Mouse (Mus musculus): Measurements from ENCODE around the gene Aptx.

The Aptx gene

GRCm38 (mm10) chr4:40702797-40703709, at the start of gene Aptx:
TSS of gene Aptx (minus strand) at chr4:40703194.
- peak; percentile 96 for DNase-seq (ENCODE audit: low read depth, low spot score)

- DNase-seq (ENCODE audit: low read depth, low spot score): no peak
These were observed 32.4 kb upstream of the Aptx start for GRCm38 (mm10) chr4:40735351-40735750.

- DNase-seq (ENCODE audit: low read depth, low spot score): no peak
These were observed 28.3 kb upstream of the Aptx start for GRCm38 (mm10) chr4:40731262-40731661.

GRCm38 (mm10) chr4:40727247-40727646, 24.3 kb upstream of the Aptx start:
- peak; percentile 81 for DNase-seq (ENCODE audit: low read depth, low spot score)

DNA sequence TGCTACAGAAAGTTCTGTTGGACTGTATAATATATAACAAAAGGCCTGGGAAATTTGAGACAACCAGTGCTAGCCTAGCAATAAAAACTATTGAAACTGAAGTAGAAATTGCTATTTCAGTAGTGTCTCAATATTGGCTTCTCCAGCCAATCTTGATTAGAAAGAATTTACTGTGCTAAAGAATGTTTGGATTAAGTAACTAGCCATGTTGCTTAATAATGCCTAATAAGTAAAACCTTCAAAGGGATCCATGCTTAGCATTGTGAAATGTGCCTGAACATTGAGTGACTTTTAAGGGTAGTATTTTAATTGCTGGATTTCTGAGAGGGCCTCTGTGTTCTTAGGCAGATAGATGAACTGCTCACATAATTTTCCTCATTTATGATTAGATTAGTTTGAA, 22.6 kb upstream of the Aptx start:
- DNase-seq (ENCODE audit: low read depth, low spot score): no peak

DNA sequence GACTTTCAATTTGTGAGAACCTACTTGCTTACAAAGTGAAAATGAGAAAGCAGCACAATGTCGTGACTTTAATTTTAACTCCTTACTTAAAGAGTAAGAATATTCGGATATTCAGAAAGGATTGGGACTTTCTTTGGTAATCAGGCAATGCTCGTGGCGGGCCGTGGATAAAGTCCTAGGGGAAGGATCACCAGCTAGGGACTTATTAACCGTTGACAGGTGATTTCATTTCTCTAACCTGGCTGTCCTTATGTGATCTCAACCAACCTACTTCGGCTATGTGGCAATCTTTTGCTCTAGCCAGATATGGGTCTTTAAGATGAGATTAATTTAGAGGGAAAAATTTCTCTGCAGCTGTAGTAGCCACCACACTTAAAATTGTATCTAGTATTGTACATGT, 22.1 kb upstream of the Aptx start:
- DNase-seq (ENCODE audit: low read depth, low spot score): no peak

- DNase-seq (ENCODE audit: low read depth, low spot score): peak; percentile 83
These were observed 19.9 kb upstream of the Aptx start for GRCm38 (mm10) chr4:40722687-40723460.

DNA sequence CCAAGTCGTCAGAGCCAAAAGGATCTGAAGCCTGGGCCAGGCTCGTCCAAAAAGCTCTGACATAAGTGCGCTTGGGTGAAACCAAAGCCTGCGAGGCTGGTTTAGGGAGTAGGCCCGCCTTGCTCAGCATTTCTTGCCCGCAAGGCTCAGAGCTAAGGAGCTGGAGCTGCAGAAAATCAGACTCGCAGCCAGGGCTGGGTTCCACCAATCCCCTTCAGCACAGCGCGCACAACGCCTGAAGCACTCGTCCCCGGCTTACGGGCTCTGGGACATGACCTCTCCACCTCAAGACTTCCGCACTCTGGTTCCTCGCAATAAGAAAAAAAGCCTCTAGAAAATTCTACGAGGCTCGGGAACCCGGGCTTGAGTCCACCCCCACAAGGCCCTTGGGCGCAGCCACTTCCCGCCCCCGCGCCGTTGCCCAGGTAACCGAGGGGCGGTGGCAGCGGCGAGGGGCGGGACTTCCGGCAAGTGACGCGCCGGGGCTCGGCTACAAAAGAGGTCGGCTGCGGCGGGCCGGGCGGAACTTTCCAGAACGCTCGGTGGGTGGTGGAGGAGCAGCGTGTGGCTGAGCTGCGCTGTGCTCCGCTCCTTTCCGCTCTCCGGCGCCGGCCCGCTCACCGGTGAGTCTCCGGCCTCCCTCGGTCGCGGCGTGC, 19.1 kb upstream of the Aptx start, which contains the start of gene Dnaja1:
Gene Dnaja1 (plus strand): TSS at position 140 of the 656 bp plus-strand sequence.
- DNase-seq (ENCODE audit: low read depth, low spot score): peak; percentile 95

- DNase-seq (ENCODE audit: low read depth, low spot score): no peak
These were observed 17.9 kb upstream of the Aptx start for GRCm38 (mm10) chr4:40720910-40721309.

DNA sequence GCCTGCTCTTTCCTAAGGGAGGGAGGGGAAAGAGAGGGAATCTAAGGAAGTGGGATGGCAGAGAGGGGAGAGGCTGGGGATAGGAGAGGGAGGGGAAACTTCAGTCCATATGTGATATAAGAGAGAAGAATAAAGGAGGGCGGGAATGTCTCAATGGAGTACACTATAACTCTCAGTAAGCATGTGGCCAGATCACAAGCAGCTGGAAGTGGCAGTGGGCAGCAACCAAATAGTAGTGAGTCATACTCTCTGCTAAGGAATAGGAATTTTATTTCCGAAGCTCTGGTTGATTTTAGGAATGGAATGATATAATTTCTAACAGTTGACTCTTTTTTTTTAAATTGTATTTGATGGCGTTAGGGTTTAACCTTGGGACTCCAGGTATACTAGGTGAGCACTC, 14.1 kb upstream of the Aptx start:
- DNase-seq (ENCODE audit: low read depth, low spot score): no peak

DNA sequence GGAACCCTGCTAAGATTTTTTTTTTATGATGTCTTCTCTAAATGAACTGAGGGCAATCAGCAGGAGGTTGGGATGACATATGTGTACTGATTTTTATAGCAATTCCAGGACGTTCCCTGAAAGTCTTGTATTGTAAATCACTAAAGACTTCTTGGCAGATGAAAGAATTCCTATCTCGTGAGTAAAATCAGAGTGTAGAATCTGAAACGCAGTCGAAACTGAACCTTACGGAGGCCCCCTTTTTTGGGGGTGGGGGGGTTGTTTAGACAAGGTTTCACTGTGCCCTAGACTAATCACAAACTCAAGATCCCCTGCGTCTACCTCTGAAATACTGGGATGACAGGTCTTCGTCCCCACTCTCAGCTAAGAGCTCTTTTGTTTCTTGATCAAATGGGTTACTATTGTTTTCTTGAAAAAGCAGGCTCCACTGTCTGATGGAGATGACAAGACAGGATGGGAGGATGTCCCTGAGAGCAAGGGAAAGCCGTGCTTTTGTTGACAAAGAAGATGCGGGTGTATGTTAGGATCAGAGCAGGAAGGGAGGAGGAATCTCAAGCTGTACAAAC, 799 bp upstream of the Aptx start:
- DNase-seq (ENCODE audit: low read depth, low spot score): no peak

- no peak for DNase-seq (ENCODE audit: low read depth, low spot score)
These were observed 1.2 kb downstream of the Aptx start for GRCm38 (mm10) chr4:40701796-40702195.

- DNase-seq (ENCODE audit: low read depth, low spot score): peak; percentile 8
These were observed 2.8 kb downstream of the Aptx start for GRCm38 (mm10) chr4:40700216-40700615.

DNA sequence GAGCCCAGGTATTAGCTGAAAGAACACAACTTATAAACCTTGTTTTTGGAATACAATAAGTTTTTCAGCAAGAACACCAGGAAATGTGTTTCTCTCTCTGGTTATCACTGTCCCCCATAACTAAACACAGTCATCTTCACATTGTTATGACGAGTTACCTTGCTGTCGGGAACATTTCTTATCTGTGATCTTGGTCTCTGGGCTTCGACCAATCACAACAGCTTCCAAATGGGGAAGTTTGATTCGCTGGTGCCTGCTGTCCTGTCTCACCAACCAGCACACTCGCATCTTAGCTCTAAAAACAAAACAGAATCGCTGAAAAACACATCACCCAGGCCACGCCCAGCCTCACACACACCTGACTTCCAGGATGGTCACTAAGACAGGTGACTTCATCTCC, 5.9 kb downstream of the Aptx start:
- DNase-seq (ENCODE audit: low read depth, low spot score): no peak

DNA sequence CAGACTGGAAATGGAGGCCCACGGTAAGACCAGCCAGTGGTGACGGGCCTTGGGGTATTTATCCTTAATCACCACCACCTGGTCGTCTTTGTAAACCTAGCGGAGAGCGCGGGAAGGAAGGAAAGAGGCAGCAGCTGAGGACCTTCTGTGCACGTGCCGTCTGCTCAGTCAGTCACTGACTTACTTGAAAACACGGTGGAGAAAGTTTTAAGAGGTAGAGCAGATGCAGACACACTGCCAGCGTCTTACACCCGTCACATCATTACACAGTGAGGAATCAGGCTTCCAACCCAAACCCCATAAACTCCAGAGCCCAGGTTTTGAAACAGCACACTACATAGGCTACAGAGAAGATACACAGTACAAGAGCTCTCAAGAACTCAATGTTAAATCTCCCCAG, 11.9 kb downstream of the Aptx start:
- no peak for DNase-seq (ENCODE audit: low read depth, low spot score)

GRCm38 (mm10) chr4:40683306-40683705, 19.7 kb downstream of the Aptx start:
- DNase-seq (ENCODE audit: low read depth, low spot score): no peak

GRCm38 (mm10) chr4:40682359-40682758, 20.6 kb downstream of the Aptx start:
- no peak for DNase-seq (ENCODE audit: low read depth, low spot score)

- peak; percentile 59 for DNase-seq (ENCODE audit: low read depth, low spot score)
These were observed 21.1 kb downstream of the Aptx start for GRCm38 (mm10) chr4:40681908-40682307.

DNA sequence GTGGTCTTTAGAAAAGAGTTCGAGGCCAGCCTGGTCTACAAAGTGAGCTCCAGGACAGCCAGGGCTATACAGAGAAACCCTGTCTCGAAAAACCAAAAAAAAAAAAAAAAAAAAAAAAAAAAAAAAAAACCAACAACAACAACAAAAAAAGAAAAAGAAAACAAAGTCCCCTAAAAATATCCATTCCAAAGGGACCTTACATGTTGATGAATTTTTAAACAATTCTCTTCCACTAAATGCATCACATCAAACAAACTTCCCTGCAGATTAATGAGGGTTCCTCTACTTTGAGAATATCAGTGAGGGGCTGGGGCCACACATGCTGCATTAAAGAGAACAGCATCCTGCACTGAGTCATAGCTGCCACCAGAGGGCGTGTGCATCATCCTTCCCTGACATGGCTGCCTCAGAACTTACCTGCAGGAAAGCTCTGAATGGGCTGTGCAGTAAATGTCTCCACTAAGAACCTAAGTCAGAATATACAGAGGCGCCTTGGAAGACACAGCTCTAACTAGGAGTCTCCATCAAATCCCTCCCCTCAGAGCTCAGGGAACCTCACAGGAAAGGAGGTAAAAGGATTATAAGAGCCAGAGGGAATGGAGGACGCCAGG, 22.6 kb downstream of the Aptx start:
- DNase-seq (ENCODE audit: low read depth, low spot score): peak; percentile 88

DNA sequence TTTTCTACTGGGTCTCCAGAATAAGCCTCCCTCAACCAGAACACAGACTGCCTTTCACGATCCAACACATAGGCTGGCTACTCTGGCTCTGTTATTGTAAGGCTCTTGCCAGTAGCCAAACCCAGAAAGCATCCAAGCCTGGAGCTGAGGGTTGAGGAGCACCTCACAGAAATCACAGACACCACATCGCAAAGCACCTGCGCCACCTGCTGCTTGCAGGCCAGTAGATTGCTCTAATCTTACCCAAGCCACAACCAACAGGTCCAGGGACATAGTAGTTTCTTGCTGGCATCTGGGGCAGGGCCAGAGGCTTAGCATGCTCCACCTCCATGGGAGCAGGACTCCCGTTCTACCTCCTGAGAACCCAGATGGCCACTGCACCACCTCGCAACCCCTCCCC, 25.9 kb downstream of the Aptx start:
- peak; percentile 31 for DNase-seq (ENCODE audit: low read depth, low spot score)

GRCm38 (mm10) chr4:40676338-40676737, 26.7 kb downstream of the Aptx start:
- no peak for DNase-seq (ENCODE audit: low read depth, low spot score)

All from R1 (cell line).